Comparison of ENCODE assay signal across 22 mouse cellular contexts in genomic region chr17:47427316-47427715, GRCm38 (mm10). TPM values are rescaled to one million over a fixed set of nuclear protein-coding genes. Genes with fewer than 3 reads are reported as not detected.
DNase-seq lines count a peak whose midpoint lies in the region; ATAC-seq and TF ChIP-seq lines count a peak whose summit lies in the region.
"Had no signal": no experiment of that assay in that cellular context is flagged by ENCODE, and none has a peak within 500 bp of the region (broad histone marks: within the 10 kb centered on the region; RNA-seq: fewer than 3 reads in every experiment).

No protein-coding gene starts in this region.

- H3K36me3 ChIP-seq in intestine, postnatal 0 days (ENCODE audit: control insufficient read depth, insufficient read depth) = no peaks in the 10 kb centered on the region
- no peaks in the 10 kb centered on the region for H3K36me3 ChIP-seq in intestine, embryonic 15.5 days
- no peaks in the 10 kb centered on the region for H3K36me3 ChIP-seq in midbrain, postnatal 0 days (ENCODE audit: insufficient read depth, low read length)
- H3K36me3 ChIP-seq in midbrain, embryonic 16.5 days (ENCODE audit: control insufficient read depth, insufficient read depth, low read length) = no peaks in the 10 kb centered on the region
- H3K36me3 ChIP-seq in ES-Bruce4 (ENCODE audit: control insufficient read depth, insufficient read depth, low read length, poor library complexity, severe bottlenecking) = no peaks in the 10 kb centered on the region
- H3K36me3 ChIP-seq: embryonic facial prominence, embryonic 10.5 days; hindbrain, embryonic 15.5 days; midbrain, embryonic 12.5 days had no signal

- no peaks in the 10 kb centered on the region for H3K4me1 ChIP-seq in intestine, postnatal 0 days (replicated peaks; ENCODE audit: control insufficient read depth, insufficient read depth, low read length)
- peaks cover 8% of the 10 kb centered on the region; the same call in 1 of the 2 replicates for H3K4me1 ChIP-seq in intestine, embryonic 15.5 days (replicated peaks)
- 0 out of 2 replicates have a peak, but pooled peaks cover 3% of the 10 kb centered on the region for H3K4me1 ChIP-seq in midbrain, postnatal 0 days (ENCODE audit: insufficient read depth, low read length)
- H3K4me1 ChIP-seq in midbrain, embryonic 16.5 days (ENCODE audit: control insufficient read depth, insufficient read depth, low read length) = 0 out of 2 replicates have a peak, but pooled peaks cover 3% of the 10 kb centered on the region
- H3K4me1 ChIP-seq in ES-Bruce4 (ENCODE audit: control insufficient read depth, insufficient read depth, low read length) = peaks cover 3% of the 10 kb centered on the region

- H3K9ac ChIP-seq in intestine, postnatal 0 days (ENCODE audit: low read depth, low read length) = no peak overlapping the region
- H3K9ac ChIP-seq in intestine, embryonic 15.5 days = no peak overlapping the region
- H3K9ac ChIP-seq in midbrain, postnatal 0 days (replicated peaks; ENCODE audit: low read length, poor library complexity, severe bottlenecking) = no peak overlapping the region
- H3K9ac ChIP-seq in midbrain, embryonic 16.5 days (ENCODE audit: low read depth, low read length) = no peak overlapping the region
- H3K9ac ChIP-seq in ES-Bruce4 (ENCODE audit: low read depth, poor library complexity, severe bottlenecking) = no peak overlapping the region
- H3K9ac ChIP-seq: hindbrain, embryonic 15.5 days; midbrain, embryonic 12.5 days had no signal

- WGBS in intestine, postnatal 0 days = 72% methylated on average over 6 of the region's 6 CpGs
- 70% methylated on average over 6 of the region's 6 CpGs for WGBS in intestine, embryonic 15.5 days
- WGBS in midbrain, postnatal 0 days = 76% methylated on average over 6 of the region's 6 CpGs
- WGBS in midbrain, embryonic 16.5 days = 77% methylated on average over 6 of the region's 6 CpGs

- TF ChIP-seq EP300 in ES-Bruce4 (IDR thresholded peaks at IDR 0.05; ENCODE audit: insufficient read depth, low read depth, low read length) = no peak

- no peak for DNase-seq in midbrain, postnatal 0 days (ENCODE audit: low spot score)
- no peak for DNase-seq in heart, postnatal 4 days
- no peak for DNase-seq in frontal cortex, postnatal 25 days (ENCODE audit: low spot score in 2 of 2)
- DNase-seq: adrenal gland, postnatal 36 days; cerebellum, adult 11 months; cerebellum, postnatal 25 days; gastrocnemius, postnatal 14 days; heart, postnatal 10 days; right cerebral cortex, postnatal 25 days; thymus, postnatal 25 days had no signal

- ATAC-seq in intestine, postnatal 0 days = no peak
- ATAC-seq in intestine, embryonic 15.5 days = no peak
- no peak for ATAC-seq in midbrain, postnatal 0 days (ENCODE audit: low FRiP score)
- no peak for ATAC-seq in midbrain, embryonic 16.5 days
- peak; percentile 51; the same call in 1 of the 2 replicates for ATAC-seq in megakaryocyte progenitor cell, adult 5-6 weeks (replicated peaks; ENCODE audit: poor library complexity)
- ATAC-seq: activated CD4-positive, CD25-positive, alpha-beta regulatory T cell, adult 4 months had no signal

- no peaks in the 10 kb centered on the region for H3K27me3 ChIP-seq in intestine, postnatal 0 days (replicated peaks; ENCODE audit: control insufficient read depth, insufficient read depth, low read length)
- H3K27me3 ChIP-seq in intestine, embryonic 15.5 days (replicated peaks) = no peaks in the 10 kb centered on the region
- H3K27me3 ChIP-seq in midbrain, postnatal 0 days (ENCODE audit: insufficient read depth, low read length) = no peaks in the 10 kb centered on the region
- no peaks in the 10 kb centered on the region for H3K27me3 ChIP-seq in midbrain, embryonic 16.5 days (ENCODE audit: control insufficient read depth, insufficient read depth, low read depth, low read length)
- H3K27me3 ChIP-seq in ES-Bruce4 (ENCODE audit: control insufficient read depth, insufficient read depth, low read length, poor library complexity, severe bottlenecking) = no peaks in the 10 kb centered on the region
- H3K27me3 ChIP-seq: hindbrain, embryonic 15.5 days had no signal

- H3K9me3 ChIP-seq in intestine, postnatal 0 days (ENCODE audit: control insufficient read depth) = no peaks in the 10 kb centered on the region
- H3K9me3 ChIP-seq in intestine, embryonic 15.5 days = no peaks in the 10 kb centered on the region
- no peaks in the 10 kb centered on the region for H3K9me3 ChIP-seq in midbrain, postnatal 0 days (ENCODE audit: low read length)
- H3K9me3 ChIP-seq in midbrain, embryonic 16.5 days (replicated peaks; ENCODE audit: control insufficient read depth, low read length, poor library complexity, severe bottlenecking) = no peaks in the 10 kb centered on the region
- no peaks in the 10 kb centered on the region for H3K9me3 ChIP-seq in ES-Bruce4 (replicated peaks; ENCODE audit: control insufficient read depth, insufficient read depth, low read length, poor library complexity, severe bottlenecking)
- H3K9me3 ChIP-seq: embryonic facial prominence, embryonic 10.5 days; hindbrain, embryonic 15.5 days; midbrain, embryonic 12.5 days had no signal

- no peak overlapping the region for H3K4me2 ChIP-seq in intestine, postnatal 0 days (replicated peaks; ENCODE audit: low read depth)
- no peak overlapping the region for H3K4me2 ChIP-seq in intestine, embryonic 15.5 days (replicated peaks)
- H3K4me2 ChIP-seq in midbrain, postnatal 0 days (ENCODE audit: low read depth, low read length, poor library complexity, severe bottlenecking) = no peak overlapping the region
- H3K4me2 ChIP-seq in midbrain, embryonic 16.5 days (ENCODE audit: low read length) = no peak overlapping the region
- H3K4me2 ChIP-seq: hindbrain, embryonic 15.5 days; midbrain, embryonic 12.5 days had no signal

- no peak overlapping the region for H3K27ac ChIP-seq in intestine, postnatal 0 days (ENCODE audit: low read depth, low read length)
- H3K27ac ChIP-seq in intestine, embryonic 15.5 days = no peak overlapping the region
- H3K27ac ChIP-seq in midbrain, postnatal 0 days (ENCODE audit: low read depth, low read length) = no peak overlapping the region
- no peak overlapping the region for H3K27ac ChIP-seq in midbrain, embryonic 16.5 days (ENCODE audit: low read length)
- no peak overlapping the region for H3K27ac ChIP-seq in ES-Bruce4 (ENCODE audit: insufficient read depth, low read length)
- H3K27ac ChIP-seq: embryonic facial prominence, embryonic 10.5 days; hindbrain, embryonic 15.5 days; midbrain, embryonic 12.5 days had no signal

- no peak overlapping the region for H3K4me3 ChIP-seq in intestine, postnatal 0 days (ENCODE audit: low read depth, low read length)
- no peak overlapping the region for H3K4me3 ChIP-seq in intestine, embryonic 15.5 days (replicated peaks)
- H3K4me3 ChIP-seq in midbrain, postnatal 0 days (ENCODE audit: low read depth, low read length) = no peak overlapping the region
- no peak overlapping the region for H3K4me3 ChIP-seq in midbrain, embryonic 16.5 days (ENCODE audit: low read depth, low read length)
- no peak overlapping the region for H3K4me3 ChIP-seq in ES-Bruce4 (ENCODE audit: low read depth, low read length)
- H3K4me3 ChIP-seq: embryonic facial prominence, embryonic 10.5 days; hindbrain, embryonic 15.5 days; midbrain, embryonic 12.5 days had no signal

- no peak for TF ChIP-seq POLR2A in ES-Bruce4 (IDR thresholded peaks at IDR 0.05; ENCODE audit: insufficient read depth, low read length)

- peak; percentile 67 for TF ChIP-seq CTCF in intestine, postnatal 0 days (IDR thresholded peaks at IDR 0.05; ENCODE audit: low read depth)
- TF ChIP-seq CTCF in midbrain, postnatal 0 days (IDR thresholded peaks at IDR 0.05) = peak; percentile 32
- TF ChIP-seq CTCF in ES-Bruce4 (IDR thresholded peaks at IDR 0.05; ENCODE audit: low read depth, low read length) = peak; percentile 50

RNA-seq across cellular contexts. Expression of gene AI661453, which starts 9.1 kb away (rescaled TPM):
- 6.1 and 7.7 TPM in 2 replicates for polyA plus RNA-seq in intestine, postnatal 0 days (2015; fragmentation: Nextera tagmentation; extraction: Ambion mirVana)
- 3.1 and 3.7 TPM in 2 replicates for polyA plus RNA-seq in intestine, embryonic 15.5 days (2015; fragmentation: Nextera tagmentation; extraction: Ambion mirVana)
- 0.19 and 0.93 TPM in 2 replicates for total RNA-seq in midbrain, postnatal 0 days (2014; rRNA removed)
- 0.13 and 0.19 TPM in 2 replicates for polyA plus RNA-seq in midbrain, postnatal 0 days (2015; fragmentation: Nextera tagmentation; extraction: Ambion mirVana)
- 0.09 and 0.17 TPM in 2 replicates for polyA plus RNA-seq in midbrain, embryonic 16.5 days (2015; fragmentation: Nextera tagmentation; extraction: Ambion mirVana)
- 37.6 and 39.2 TPM in 2 replicates for polyA plus RNA-seq in ES-Bruce4 (2011; ENCODE audit: insufficient read depth, insufficient read length, low read depth, missing spikeins)
- total RNA-seq in megakaryocyte progenitor cell, adult 5-6 weeks (2015) = 1.6 and 2.3 TPM in 2 replicates
- total RNA-seq in megakaryocyte progenitor cell, adult 5-6 weeks (2017) = 0.29 and 0.71 TPM in 2 replicates
- total RNA-seq in heart, postnatal 4 days (2021) = 1 to 10 TPM; 2.2 to 3.5 TPM

RNA-seq across cellular contexts. Expression of gene 1700001C19Rik, which starts 9.9 kb away (rescaled TPM):
- polyA plus RNA-seq in intestine, postnatal 0 days (2015; fragmentation: Nextera tagmentation; extraction: Ambion mirVana) = 0.35 and 0.77 TPM in 2 replicates
- polyA plus RNA-seq in intestine, embryonic 15.5 days (2015; fragmentation: Nextera tagmentation; extraction: Ambion mirVana) = 0.28 and 0.38 TPM in 2 replicates
- 0.22 and 2.5 TPM in 2 replicates for total RNA-seq in midbrain, postnatal 0 days (2014; rRNA removed)
- polyA plus RNA-seq in midbrain, postnatal 0 days (2015; fragmentation: Nextera tagmentation; extraction: Ambion mirVana) = 0.46 and 0.48 TPM in 2 replicates
- 0.46 and 0.50 TPM in 2 replicates for polyA plus RNA-seq in midbrain, embryonic 16.5 days (2015; fragmentation: Nextera tagmentation; extraction: Ambion mirVana)
- polyA plus RNA-seq in ES-Bruce4 (2011; ENCODE audit: insufficient read depth, insufficient read length, low read depth, missing spikeins) = 0.75 and 1.3 TPM in 2 replicates
- 0.12 and 0.27 TPM in 2 replicates for total RNA-seq in megakaryocyte progenitor cell, adult 5-6 weeks (2015)
- 0.33 and 0.95 TPM in 2 replicates for total RNA-seq in megakaryocyte progenitor cell, adult 5-6 weeks (2017)
- total RNA-seq in heart, postnatal 4 days (2021) = under 1 TPM; 0.32 to 0.45 TPM
- total RNA-seq: adrenal gland, postnatal 36 days; gastrocnemius, postnatal 14 days; heart, postnatal 10 days; layer of hippocampus, adult 18-20 months; left cerebral cortex, adult 8-10 months had no signal
- polyA plus RNA-seq: activated CD4-positive, CD25-positive, alpha-beta regulatory T cell, adult 4 months; C2C12; embryonic facial prominence, embryonic 10.5 days had no signal

RNA-seq across cellular contexts. Expression of gene Guca1a, which starts 26.9 kb away (rescaled TPM):
- 2.7 and 3.3 TPM in 2 replicates for polyA plus RNA-seq in intestine, postnatal 0 days (2015; fragmentation: Nextera tagmentation; extraction: Ambion mirVana)
- 2.0 and 2.3 TPM in 2 replicates for polyA plus RNA-seq in intestine, embryonic 15.5 days (2015; fragmentation: Nextera tagmentation; extraction: Ambion mirVana)
- total RNA-seq in midbrain, postnatal 0 days (2014; rRNA removed) = not detected in 2 replicates
- 1.3 and 1.5 TPM in 2 replicates for polyA plus RNA-seq in midbrain, postnatal 0 days (2015; fragmentation: Nextera tagmentation; extraction: Ambion mirVana)
- polyA plus RNA-seq in midbrain, embryonic 16.5 days (2015; fragmentation: Nextera tagmentation; extraction: Ambion mirVana) = 0.29 and 0.50 TPM in 2 replicates
- 4.1 and 4.7 TPM in 2 replicates for polyA plus RNA-seq in ES-Bruce4 (2011; ENCODE audit: insufficient read depth, insufficient read length, low read depth, missing spikeins)
- total RNA-seq in megakaryocyte progenitor cell, adult 5-6 weeks (2015) = 8.2 and 8.7 TPM in 2 replicates
- total RNA-seq in megakaryocyte progenitor cell, adult 5-6 weeks (2017) = 0.68 and 2.8 TPM in 2 replicates
- under 1 TPM; 0.41 to 0.52 TPM for total RNA-seq in heart, postnatal 4 days (2021)
- polyA plus RNA-seq: activated CD4-positive, CD25-positive, alpha-beta regulatory T cell, adult 4 months had no signal

RNA-seq across cellular contexts. Expression of gene Guca1b, which starts 42.1 kb away (rescaled TPM):
- 0.13 and 0.17 TPM in 2 replicates for polyA plus RNA-seq in intestine, postnatal 0 days (2015; fragmentation: Nextera tagmentation; extraction: Ambion mirVana)
- polyA plus RNA-seq in intestine, embryonic 15.5 days (2015; fragmentation: Nextera tagmentation; extraction: Ambion mirVana) = 0.52 and 0.78 TPM in 2 replicates
- 0.52 TPM in 1 of 2 replicates, not detected in the other for total RNA-seq in midbrain, postnatal 0 days (2014; rRNA removed)
- polyA plus RNA-seq in midbrain, postnatal 0 days (2015; fragmentation: Nextera tagmentation; extraction: Ambion mirVana) = 0.31 and 0.33 TPM in 2 replicates
- polyA plus RNA-seq in midbrain, embryonic 16.5 days (2015; fragmentation: Nextera tagmentation; extraction: Ambion mirVana) = 0.33 and 0.37 TPM in 2 replicates
- 0.91 and 1.1 TPM in 2 replicates for polyA plus RNA-seq in ES-Bruce4 (2011; ENCODE audit: insufficient read depth, insufficient read length, low read depth, missing spikeins)
- total RNA-seq in megakaryocyte progenitor cell, adult 5-6 weeks (2015) = 0.32 and 0.86 TPM in 2 replicates
- 0.37 and 0.81 TPM in 2 replicates for total RNA-seq in megakaryocyte progenitor cell, adult 5-6 weeks (2017)
- total RNA-seq in heart, postnatal 4 days (2021) = under 1 TPM in 1 of 2 experiments, not detected in 1; 0.17 TPM

RNA-seq across cellular contexts. Expression of gene Mrps10, which starts 58.6 kb away (rescaled TPM):
- polyA plus RNA-seq in intestine, postnatal 0 days (2015; fragmentation: Nextera tagmentation; extraction: Ambion mirVana) = 46.8 and 49.6 TPM in 2 replicates
- 75.5 and 83.0 TPM in 2 replicates for polyA plus RNA-seq in intestine, embryonic 15.5 days (2015; fragmentation: Nextera tagmentation; extraction: Ambion mirVana)
- total RNA-seq in midbrain, postnatal 0 days (2014; rRNA removed) = 28.4 and 33.3 TPM in 2 replicates
- 70.1 and 79.4 TPM in 2 replicates for polyA plus RNA-seq in midbrain, postnatal 0 days (2015; fragmentation: Nextera tagmentation; extraction: Ambion mirVana)
- 63.6 and 67.6 TPM in 2 replicates for polyA plus RNA-seq in midbrain, embryonic 16.5 days (2015; fragmentation: Nextera tagmentation; extraction: Ambion mirVana)
- polyA plus RNA-seq in ES-Bruce4 (2011; ENCODE audit: insufficient read depth, insufficient read length, low read depth, missing spikeins) = 71.3 and 83.6 TPM in 2 replicates
- 71.3 and 89.1 TPM in 2 replicates for total RNA-seq in megakaryocyte progenitor cell, adult 5-6 weeks (2015)
- 53.6 and 69.9 TPM in 2 replicates for total RNA-seq in megakaryocyte progenitor cell, adult 5-6 weeks (2017)
- total RNA-seq in heart, postnatal 4 days (2021) = 10 to 100 TPM; 31.9 to 35.4 TPM
